Mouse (Mus musculus): ENCODE results near the gene Fstl3.

- TF ChIP-seq POLR2A (IDR thresholded peaks at IDR 0.05; ENCODE audit: low read depth, low read length) (no peak), CTCF (conservative IDR thresholded peaks at IDR 0.05; ENCODE audit: insufficient read depth, insufficient read length, low read depth, low read length) (no peak)
Observed at GRCm38 (mm10) chr10:79793738-79794490, 16.8 kb downstream of the Fstl3 start.

Measured in kidney, adult 2 months (tissue).